Mouse (Mus musculus) cerebellum, adult 2 months (tissue): ENCODE data around the gene Apol8.

ENCODE experiments used
- CTCF ChIP-seq: fragments of 200-500 bp; IDR thresholded peaks from 2 replicates; pipeline ENCODE4 v1.5.1; 2011; ENCODE audit warnings: low read depth, mild to moderate bottlenecking, control low read depth, low read length, moderate library complexity, borderline replicate concordance; ENCODE audit not compliant: insufficient read depth
- POLR2A ChIP-seq: fragments of 200-500 bp; IDR thresholded peaks from 2 replicates; pipeline ENCODE4 v1.6.1; 2011; ENCODE audit warnings: low read length, control low read depth, borderline replicate concordance; ENCODE audit not compliant: insufficient read depth

GRCm38 (mm10) chr15:77805657-77806056, 48.9 kb upstream of the Apol8 start:
- TF ChIP-seq POLR2A: no peak
- TF ChIP-seq CTCF: no peak
